Mouse (Mus musculus): ENCODE data around the gene Rora. TPM values are rescaled to one million over a fixed set of nuclear protein-coding genes. Genes with fewer than 3 reads are reported as not detected.

The Rora gene
- polyA plus RNA-seq, 1 experiment from 2014 or later, result 3.8 TPM

GRCm38 (mm10) chr9:69381741-69382140 lies 728.2 kb downstream of the Rora start:
- H3K27me3 ChIP-seq (ENCODE audit: low read depth, poor library complexity, severe bottlenecking), result no peaks in the 10 kb centered on the region
- no peaks in the 10 kb centered on the region for H3K4me1 ChIP-seq
- H3K9me3 ChIP-seq (replicated peaks), result no peaks in the 10 kb centered on the region
- DNase-seq (ENCODE audit: low spot score), result no peak
- 74% methylated on average over 7 of the region's 7 CpGs for WGBS
- no peak overlapping the region for H3K4me3 ChIP-seq
- H3K36me3 ChIP-seq, result no peaks in the 10 kb centered on the region
- H3K27ac ChIP-seq, result no peak overlapping the region

GRCm38 (mm10) chr9:69384475-69384874 lies 730.9 kb downstream of the Rora start:
- 88% methylated on average over 17 of the region's 17 CpGs for WGBS
- H3K27ac ChIP-seq, result no peak overlapping the region
- no peaks in the 10 kb centered on the region for H3K36me3 ChIP-seq
- H3K4me3 ChIP-seq, result no peak overlapping the region
- H3K9me3 ChIP-seq (replicated peaks), result no peaks in the 10 kb centered on the region
- DNase-seq (ENCODE audit: low spot score), result no peak
- H3K27me3 ChIP-seq (ENCODE audit: low read depth, poor library complexity, severe bottlenecking), result no peaks in the 10 kb centered on the region
- H3K4me1 ChIP-seq, result no peaks in the 10 kb centered on the region

GRCm38 (mm10) chr9:69384905-69385304 lies 731.3 kb downstream of the Rora start:
- Histone ChIP-seq H3K4me3 (no peak overlapping the region), H3K27ac (no peak overlapping the region), H3K4me1 (no peaks in the 10 kb centered on the region), H3K9me3 (replicated peaks) (no peaks in the 10 kb centered on the region), H3K27me3 (ENCODE audit: low read depth, poor library complexity, severe bottlenecking) (no peaks in the 10 kb centered on the region), H3K36me3 (no peaks in the 10 kb centered on the region)
- no peak for DNase-seq (ENCODE audit: low spot score)
- WGBS, result 76% methylated on average over 1 of the region's 1 CpGs

- Histone ChIP-seq H3K4me3 (no peak overlapping the region), H3K4me1 (peaks cover 15% of the 10 kb centered on the region), H3K27ac (no peak overlapping the region), H3K9me3 (replicated peaks) (no peaks in the 10 kb centered on the region), H3K27me3 (ENCODE audit: low read depth, poor library complexity, severe bottlenecking) (no peaks in the 10 kb centered on the region), H3K36me3 (no peaks in the 10 kb centered on the region)
- WGBS, result 94% methylated on average over 4 of the region's 4 CpGs
- DNase-seq (ENCODE audit: low spot score), result no peak
Measured at GRCm38 (mm10) chr9:69387296-69387695, 733.7 kb downstream of the Rora start.

GRCm38 (mm10) chr9:69390631-69391030 lies 737.0 kb downstream of the Rora start:
- WGBS, result 82% methylated on average over 4 of the region's 4 CpGs
- Histone ChIP-seq H3K27me3 (ENCODE audit: low read depth, poor library complexity, severe bottlenecking) (no peaks in the 10 kb centered on the region), H3K36me3 (no peaks in the 10 kb centered on the region), H3K27ac (no peak overlapping the region), H3K4me1 (peaks cover 15% of the 10 kb centered on the region), H3K9me3 (replicated peaks) (no peaks in the 10 kb centered on the region), H3K4me3 (no peak overlapping the region)
- DNase-seq (ENCODE audit: low spot score), result no peak

- Histone ChIP-seq H3K27ac (no peak overlapping the region), H3K4me3 (no peak overlapping the region), H3K27me3 (ENCODE audit: low read depth, poor library complexity, severe bottlenecking) (no peaks in the 10 kb centered on the region), H3K4me1 (peaks cover 29% of the 10 kb centered on the region), H3K36me3 (no peaks in the 10 kb centered on the region), H3K9me3 (replicated peaks) (no peaks in the 10 kb centered on the region)
- DNase-seq (ENCODE audit: low spot score), result no peak
- 95% methylated on average over 5 of the region's 5 CpGs for WGBS
Measured at GRCm38 (mm10) chr9:69394234-69394633, 740.6 kb downstream of the Rora start.

GRCm38 (mm10) chr9:69397432-69397759 lies 743.8 kb downstream of the Rora start:
- Histone ChIP-seq H3K27ac (peak overlapping the region; percentile 96), H3K27me3 (ENCODE audit: low read depth, poor library complexity, severe bottlenecking) (no peaks in the 10 kb centered on the region), H3K9me3 (replicated peaks) (no peaks in the 10 kb centered on the region), H3K4me1 (peaks cover 15% of the 10 kb centered on the region), H3K4me3 (peak overlapping the region; percentile 70), H3K36me3 (peaks cover 9% of the 10 kb centered on the region)
- DNase-seq (ENCODE audit: low spot score), result no peak
- WGBS, result 69% methylated on average over 2 of the region's 2 CpGs

GRCm38 (mm10) chr9:69397760-69398452 lies 744.3 kb downstream of the Rora start, which contains the start of gene Ice2:
TSS of gene Ice2 (plus strand) at chr9:69397906.
- under 1% methylated on average over 51 of the region's 53 CpGs for WGBS
- DNase-seq (ENCODE audit: low spot score), result peak; percentile 86
- no peaks in the 10 kb centered on the region for H3K9me3 ChIP-seq (replicated peaks)
- H3K4me1 ChIP-seq, result peaks cover 15% of the 10 kb centered on the region
- H3K4me3 ChIP-seq, result peak within 1 kb of the TSS; percentile 70
- no peaks in the 10 kb centered on the region for H3K27me3 ChIP-seq (ENCODE audit: low read depth, poor library complexity, severe bottlenecking)
- H3K27ac ChIP-seq, result peak within 1 kb of the TSS; percentile 96
- H3K36me3 ChIP-seq, result peaks cover 9% of the 10 kb centered on the region

GRCm38 (mm10) chr9:69398453-69398850 lies 744.9 kb downstream of the Rora start:
- peak overlapping the region; percentile 70 for H3K4me3 ChIP-seq
- DNase-seq (ENCODE audit: low spot score), result no peak
- H3K27ac ChIP-seq, result peak overlapping the region; percentile 96
- H3K27me3 ChIP-seq (ENCODE audit: low read depth, poor library complexity, severe bottlenecking), result no peaks in the 10 kb centered on the region
- peaks cover 15% of the 10 kb centered on the region for H3K4me1 ChIP-seq
- WGBS, result 17% methylated on average over 10 of the region's 10 CpGs
- H3K9me3 ChIP-seq (replicated peaks), result no peaks in the 10 kb centered on the region
- peaks cover 9% of the 10 kb centered on the region for H3K36me3 ChIP-seq

- H3K4me1 ChIP-seq, result no peaks in the 10 kb centered on the region
- no peaks in the 10 kb centered on the region for H3K27me3 ChIP-seq (ENCODE audit: low read depth, poor library complexity, severe bottlenecking)
- peaks cover 16% of the 10 kb centered on the region for H3K36me3 ChIP-seq
- no peak overlapping the region for H3K27ac ChIP-seq
- H3K4me3 ChIP-seq, result no peak overlapping the region
- DNase-seq (ENCODE audit: low spot score), result no peak
- 85% methylated on average over 6 of the region's 6 CpGs for WGBS
- H3K9me3 ChIP-seq (replicated peaks), result no peaks in the 10 kb centered on the region
Measured at GRCm38 (mm10) chr9:69404671-69405070, 751.1 kb downstream of the Rora start.

GRCm38 (mm10) chr9:69419476-69419875 lies 765.9 kb downstream of the Rora start:
- H3K4me3 ChIP-seq, result no peak overlapping the region
- no peak overlapping the region for H3K27ac ChIP-seq
- 92% methylated on average over 1 of the region's 1 CpGs for WGBS
- peaks cover 67% of the 10 kb centered on the region for H3K36me3 ChIP-seq
- no peak for DNase-seq (ENCODE audit: low spot score)
- H3K9me3 ChIP-seq (replicated peaks), result no peaks in the 10 kb centered on the region
- peaks cover 16% of the 10 kb centered on the region for H3K4me1 ChIP-seq
- H3K27me3 ChIP-seq (ENCODE audit: low read depth, poor library complexity, severe bottlenecking), result no peaks in the 10 kb centered on the region

GRCm38 (mm10) chr9:69430531-69430930 lies 776.9 kb downstream of the Rora start:
- no peaks in the 10 kb centered on the region for H3K9me3 ChIP-seq (replicated peaks)
- H3K36me3 ChIP-seq, result peaks cover 72% of the 10 kb centered on the region
- 86% methylated on average over 3 of the region's 3 CpGs for WGBS
- H3K4me3 ChIP-seq, result no peak overlapping the region
- no peak for DNase-seq (ENCODE audit: low spot score)
- H3K4me1 ChIP-seq, result peaks cover 11% of the 10 kb centered on the region; the same call in 1 of the 2 replicates
- no peaks in the 10 kb centered on the region for H3K27me3 ChIP-seq (ENCODE audit: low read depth, poor library complexity, severe bottlenecking)
- no peak overlapping the region for H3K27ac ChIP-seq

- Histone ChIP-seq H3K9me3 (replicated peaks) (no peaks in the 10 kb centered on the region), H3K27ac (no peak overlapping the region), H3K27me3 (ENCODE audit: low read depth, poor library complexity, severe bottlenecking) (no peaks in the 10 kb centered on the region), H3K4me3 (no peak overlapping the region), H3K36me3 (peaks cover 57% of the 10 kb centered on the region), H3K4me1 (peaks cover 11% of the 10 kb centered on the region; the same call in 1 of the 2 replicates)
- no peak for DNase-seq (ENCODE audit: low spot score)
- 75% methylated on average over 6 of the region's 6 CpGs for WGBS
Measured at GRCm38 (mm10) chr9:69431863-69432555, 778.4 kb downstream of the Rora start.
